Mouse (Mus musculus) spleen, postnatal 0 days (tissue): Measurements from ENCODE around the gene Dnajc10. TPM values are rescaled to one million over a fixed set of nuclear protein-coding genes. Genes with fewer than 3 reads are reported as not detected.

Source experiments
- polyA plus RNA-seq: library from polyadenylated mRNA; unstranded; fragments of >200 nt; fragmentation: Nextera tagmentation; extraction: Ambion mirVana; gene quantifications from 2 replicates; pipeline ENCODE4 v1.2.1, GENCODE M21; 2015

Gene Dnajc10
- 28.2 and 30.1 TPM in 2 replicates for polyA plus RNA-seq

DNA sequence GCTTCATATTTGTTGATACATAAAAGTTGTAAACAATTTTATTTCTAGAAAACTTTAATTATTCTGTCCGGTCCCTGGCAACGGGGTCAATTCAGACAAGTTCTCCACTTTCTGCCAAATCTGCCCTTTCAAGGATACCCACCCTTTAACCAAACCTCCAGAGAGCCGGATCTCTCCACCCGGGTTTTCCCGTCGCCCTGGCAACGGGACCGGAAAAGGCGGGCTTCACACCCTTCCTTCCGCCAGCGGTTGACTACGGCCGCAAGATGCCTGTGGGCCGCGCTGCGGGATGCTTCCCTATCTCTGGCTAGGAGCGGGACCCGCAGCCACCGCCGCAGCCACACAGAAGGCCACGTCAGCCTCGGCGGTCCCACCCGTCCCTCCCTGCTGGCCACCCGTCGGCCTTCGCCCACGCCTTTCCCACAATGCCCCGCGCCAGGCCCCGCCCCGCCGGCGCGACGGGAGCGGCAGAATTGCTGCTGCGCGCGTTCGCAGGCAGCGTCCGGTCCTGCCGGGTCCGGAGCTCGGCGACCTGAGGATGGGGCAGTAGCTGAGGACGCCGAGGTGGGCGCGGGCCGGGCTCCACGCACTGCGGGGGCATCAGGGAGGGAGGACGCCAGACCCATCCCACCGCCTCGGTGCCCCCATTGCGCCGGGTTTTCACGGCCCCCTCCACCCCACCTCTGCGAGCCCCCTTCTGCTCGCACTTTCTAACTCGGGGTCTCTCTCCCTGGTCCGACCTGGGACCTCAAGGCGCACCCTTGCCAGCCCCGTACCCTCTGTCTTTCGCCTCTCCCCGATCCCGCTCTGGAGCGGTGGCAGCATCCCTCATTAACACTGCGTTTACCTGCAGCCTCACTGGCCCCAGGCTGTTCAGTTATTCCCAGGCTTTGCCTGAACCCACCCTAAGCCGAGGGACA lies at the start of gene Dnajc10:
Gene Dnajc10, plus strand, starts transcription at position 225 of the 920 bp plus-strand sequence.

DNA sequence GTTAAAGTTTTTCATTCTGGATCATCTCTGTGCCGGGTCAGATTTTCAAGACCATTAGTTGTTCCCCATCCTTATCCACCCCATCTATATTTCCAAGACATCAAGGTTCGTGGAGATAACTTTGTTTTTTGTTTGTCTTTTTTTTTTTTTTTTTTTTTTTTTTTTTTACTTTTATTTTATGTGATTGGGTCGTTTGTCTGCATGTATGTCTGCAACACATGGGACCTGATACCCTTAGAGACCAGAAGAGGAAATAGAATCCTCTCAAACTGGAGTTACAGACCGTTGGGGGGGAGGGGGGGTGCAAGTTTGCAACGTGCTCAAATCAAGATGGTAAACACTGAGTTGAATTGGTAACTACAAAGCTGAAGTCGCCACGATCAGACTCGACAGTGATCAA lies 23.1 kb upstream of the Dnajc10 start, which contains the start of gene Prdx6b:
Gene Prdx6b, plus strand, starts transcription at position 301 of the 400 bp plus-strand sequence.

Other genes with a start within 250 kb of the Dnajc10 start
- 5.7 and 7.3 TPM in 2 replicates for gene Pde1a, start 186.0 kb upstream of the Dnajc10 start, polyA plus RNA-seq
- not detected in 2 replicates for gene Prdx6b, start 23.0 kb upstream of the Dnajc10 start, polyA plus RNA-seq
- 11.3 and 17.5 TPM in 2 replicates for gene Frzb, start 132.2 kb downstream of the Dnajc10 start, polyA plus RNA-seq